In the genomic region with DNA sequence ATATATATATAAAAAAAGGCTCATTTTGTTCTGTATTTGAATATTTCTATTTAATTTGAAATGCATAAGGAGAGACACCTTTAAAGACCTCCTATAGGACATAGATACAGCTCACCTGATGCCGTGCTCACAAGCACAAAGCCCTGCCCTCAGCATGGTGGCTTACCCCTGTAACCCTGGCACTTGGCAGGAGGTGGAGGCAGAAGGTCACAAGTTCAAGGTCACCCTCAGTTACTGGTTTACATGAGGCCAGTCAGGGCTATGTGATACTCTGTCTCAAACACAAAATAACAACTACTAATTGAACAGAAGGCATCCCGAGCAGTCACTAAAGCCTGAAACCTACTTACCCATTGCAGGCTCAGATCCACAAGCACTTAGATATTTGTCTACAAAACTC, we compare ENCODE assay signal across 24 mouse cellular contexts. TPM values are rescaled to one million over a fixed set of nuclear protein-coding genes. Genes with fewer than 3 reads are reported as not detected.
DNase-seq lines count a peak whose midpoint lies in the region; ATAC-seq and TF ChIP-seq lines count a peak whose summit lies in the region.
"Had no signal": no experiment of that assay in that cellular context is flagged by ENCODE, and none has a peak within 500 bp of the region (broad histone marks: within the 10 kb centered on the region; RNA-seq: fewer than 3 reads in every experiment).

No protein-coding gene starts in this region.

- 75% methylated on average over 2 of the region's 2 CpGs for WGBS in liver, adult 2 months
- 86% methylated on average over 2 of the region's 2 CpGs for WGBS in liver, embryonic 11.5 days

- H3K27me3 ChIP-seq in liver, adult 2 months (ENCODE audit: control insufficient read depth, insufficient read depth, low read length), result no peaks in the 10 kb centered on the region
- H3K27me3 ChIP-seq in liver, embryonic 11.5 days (replicated peaks; ENCODE audit: control insufficient read depth, insufficient read depth, low read length), result no peaks in the 10 kb centered on the region
- H3K27me3 ChIP-seq: CH12.LX had no signal

- H3K4me2 ChIP-seq in liver, embryonic 11.5 days, result no peak overlapping the region

- no peaks in the 10 kb centered on the region for H3K9me3 ChIP-seq in liver, embryonic 11.5 days (ENCODE audit: control insufficient read depth, low read length)
- H3K9me3 ChIP-seq: G1E had no signal

- H3K27ac ChIP-seq in liver, adult 2 months (replicated peaks; ENCODE audit: insufficient read depth, low read depth, low read length), result no peak overlapping the region
- no peak overlapping the region for H3K27ac ChIP-seq in liver, embryonic 11.5 days (ENCODE audit: low read depth, low read length)

- TF ChIP-seq CTCF in liver, adult 2 months (IDR thresholded peaks at IDR 0.05; ENCODE audit: low read depth, low read length), result no peak

- no peak overlapping the region for H3K9ac ChIP-seq in liver, adult 2 months (ENCODE audit: low read depth, low read length)
- H3K9ac ChIP-seq in liver, embryonic 11.5 days (ENCODE audit: low read depth, low read length), result no peak overlapping the region

- no peaks in the 10 kb centered on the region for H3K4me1 ChIP-seq in liver, adult 2 months (ENCODE audit: control insufficient read depth, insufficient read depth, low read length)
- H3K4me1 ChIP-seq in liver, embryonic 11.5 days (replicated peaks; ENCODE audit: control insufficient read depth, insufficient read depth, low read length), result no peaks in the 10 kb centered on the region

- peak; percentile 76 for DNase-seq in heart, adult 11 months
- DNase-seq in heart, postnatal 10 days, result no peak
- peak; percentile 13 for DNase-seq in liver, adult 2 months (ENCODE audit: extremely low read depth, low read depth, low spot score)
- no peak for DNase-seq in liver, embryonic 11.5 days (ENCODE audit: low spot score)
- DNase-seq in ES-CJ7 (ENCODE audit: low read depth, low spot score), result peak; percentile 70
- DNase-seq in R1 (ENCODE audit: low read depth, low spot score), result peak; percentile 62
- no peak for DNase-seq in thymus, adult 18-20 months
- no peak for DNase-seq in kidney, adult 18-20 months
- DNase-seq: adrenal gland, adult 2 months; adrenal gland, adult 8-10 months; adrenal gland, postnatal 10 days; adrenal gland, postnatal 14 days; adrenal gland, postnatal 25 days; adrenal gland, postnatal 36 days; B cell, adult 2 months; cerebellum, adult 11 months; cerebellum, adult 11-12 months; cerebellum, adult 18-20 months; cerebellum, adult 2 months had no signal

- ATAC-seq in liver, embryonic 11.5 days (replicated peaks; ENCODE audit: low FRiP score), result no peak
- ATAC-seq: activated CD4-positive, CD25-positive, alpha-beta regulatory T cell, adult 4 months; CD4-positive, CD25-positive, alpha-beta regulatory T cell, adult 4 months; Patski had no signal

- TF ChIP-seq POLR2A in liver, adult 2 months (IDR thresholded peaks at IDR 0.05; ENCODE audit: extremely low read depth, insufficient read depth, low read length), result no peak

- H3K36me3 ChIP-seq in liver, adult 2 months (ENCODE audit: control insufficient read depth, insufficient read depth, low read length), result no peaks in the 10 kb centered on the region
- no peaks in the 10 kb centered on the region for H3K36me3 ChIP-seq in liver, embryonic 11.5 days (ENCODE audit: control insufficient read depth, insufficient read depth, low read length)
- H3K36me3 ChIP-seq: G1E had no signal

- intact Hi-C loops in heart, postnatal 10 days (cut with DNase I), result no loop called here

- no peak overlapping the region for H3K4me3 ChIP-seq in liver, adult 2 months (ENCODE audit: insufficient read depth, low read depth, low read length)
- no peak overlapping the region for H3K4me3 ChIP-seq in liver, embryonic 11.5 days (ENCODE audit: low read depth, low read length)

- H3K79me2 ChIP-seq in liver, adult 2 months (ENCODE audit: control insufficient read depth, insufficient read depth, low read length), result no peaks in the 10 kb centered on the region

RNA-seq across cellular contexts. Expression of gene Rpl22l1, which starts 24.2 kb away (rescaled TPM):
- total RNA-seq in heart, postnatal 10 days (2021), result 100 to 1,000 TPM; 131 to 140 TPM
- total RNA-seq in liver, adult 2 months (2014; rRNA removed), result 73.6 and 78.8 TPM in 2 replicates
- 3.8 and 4.9 TPM in 2 replicates for polyA plus RNA-seq in liver, adult 2 months (2012; rRNA removed)
- 555 and 586 TPM in 2 replicates for polyA plus RNA-seq in liver, embryonic 11.5 days (2014; fragmentation: Nextera tagmentation; extraction: Ambion mirVana)

RNA-seq across cellular contexts. Expression of gene Eif5a2, which starts 48.4 kb away (rescaled TPM):
- total RNA-seq in heart, postnatal 10 days (2021), result 1 to 10 TPM; 4.0 to 4.3 TPM
- total RNA-seq in liver, adult 2 months (2014; rRNA removed), result 0.46 and 0.47 TPM in 2 replicates
- polyA plus RNA-seq in liver, adult 2 months (2012; rRNA removed), result 0.02 and 0.09 TPM in 2 replicates
- 9.5 and 11.3 TPM in 2 replicates for polyA plus RNA-seq in liver, embryonic 11.5 days (2014; fragmentation: Nextera tagmentation; extraction: Ambion mirVana)
- total RNA-seq: CH12.LX had no signal

Comparison
In these comparisons a context has a peak if more than half of its experiments do, and no peak if none do; other contexts are left out.
1. DNase-seq: peak in heart, adult 11 months (single experiment), liver, adult 2 months (single experiment), ES-CJ7 (single experiment) and R1 (single experiment); none in heart, postnatal 10 days (0 of 2), liver, embryonic 11.5 days (single experiment), thymus, adult 18-20 months (0 of 2) and kidney, adult 18-20 months (single experiment).